Mouse (Mus musculus): ENCODE measurements around the gene Sema3b.

DNA sequence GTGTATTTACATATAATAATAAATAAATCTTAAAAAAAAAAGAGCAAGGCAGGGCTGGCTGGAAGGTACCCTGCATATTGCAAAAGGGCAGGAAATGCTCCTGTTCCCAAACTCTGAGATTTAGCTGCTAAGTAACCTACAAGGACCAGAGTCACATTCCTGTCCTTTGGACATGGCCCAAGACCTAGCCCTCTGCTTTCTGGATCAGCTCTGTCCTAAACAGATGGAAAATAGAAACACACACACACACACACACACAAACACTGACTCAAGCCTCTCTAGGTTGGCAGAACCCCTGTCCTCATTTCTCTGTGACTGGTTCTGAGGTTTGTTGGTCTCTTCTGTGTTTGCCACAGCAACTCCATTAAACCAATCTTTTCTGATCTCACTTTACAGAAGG, 11.9 kb upstream of the Sema3b start:
- TF ChIP-seq POLR2A (IDR thresholded peaks at IDR 0.05; ENCODE audit: borderline replicate concordance, extremely low read depth, low read depth, low read length), result no peak
- no peak for TF ChIP-seq CTCF (IDR thresholded peaks at IDR 0.05; ENCODE audit: insufficient read depth, low read length)

Data from lung, adult 2 months (tissue).